Mouse (Mus musculus): ENCODE results near the gene Btaf1. TPM values are rescaled to one million over a fixed set of nuclear protein-coding genes. Genes with fewer than 3 reads are reported as not detected.
"Not testable (repeated sequence)": the region's sequence is repeated elsewhere in the genome, so short reads cannot be mapped to it uniquely, and the experiment has no call there.

The Btaf1 gene
- polyA plus RNA-seq, 1 experiment from 2014 or later = 16.2 TPM

- Histone ChIP-seq H3K9me3 (replicated peaks) (no peaks in the 10 kb centered on the region), H3K4me1 (peaks cover 9% of the 10 kb centered on the region), H3K27me3 (ENCODE audit: low read depth, poor library complexity, severe bottlenecking) (no peaks in the 10 kb centered on the region), H3K36me3 (peaks cover 11% of the 10 kb centered on the region; the same call in 1 of the 2 replicates), H3K4me3 (no peak overlapping the region), H3K27ac (no peak overlapping the region)
- DNase-seq (ENCODE audit: low spot score) = no peak
These were observed 6.2 kb downstream of the Btaf1 start for GRCm38 (mm10) chr19:36932097-36932496.

DNA sequence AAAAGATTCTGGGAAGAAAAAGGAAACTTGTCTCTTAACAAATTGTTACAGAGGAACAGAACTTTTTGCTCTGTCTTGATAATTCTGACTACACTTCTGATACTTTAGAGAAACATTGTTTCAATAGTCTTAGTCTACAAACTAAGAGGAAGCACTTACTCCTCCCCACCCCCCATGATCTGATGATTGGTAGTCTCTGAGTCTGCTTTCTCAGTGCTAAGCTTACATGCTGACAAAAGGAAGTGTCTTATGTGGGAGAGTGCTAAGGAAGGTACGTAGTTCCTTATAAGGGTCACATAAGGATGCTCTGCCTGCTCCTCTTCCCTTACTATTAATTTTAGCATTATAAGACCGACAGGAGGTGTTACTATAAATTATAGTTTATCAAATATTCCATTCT is 6.7 kb downstream of the Btaf1 start:
- 98% methylated on average over 2 of the region's 2 CpGs for WGBS
- DNase-seq (ENCODE audit: low spot score) = no peak
- Histone ChIP-seq H3K4me3 (no peak overlapping the region), H3K27ac (no peak overlapping the region), H3K4me1 (peaks cover 4% of the 10 kb centered on the region), H3K27me3 (ENCODE audit: low read depth, poor library complexity, severe bottlenecking) (no peaks in the 10 kb centered on the region), H3K9me3 (replicated peaks) (no peaks in the 10 kb centered on the region), H3K36me3 (peaks cover 11% of the 10 kb centered on the region; the same call in 1 of the 2 replicates)

DNA sequence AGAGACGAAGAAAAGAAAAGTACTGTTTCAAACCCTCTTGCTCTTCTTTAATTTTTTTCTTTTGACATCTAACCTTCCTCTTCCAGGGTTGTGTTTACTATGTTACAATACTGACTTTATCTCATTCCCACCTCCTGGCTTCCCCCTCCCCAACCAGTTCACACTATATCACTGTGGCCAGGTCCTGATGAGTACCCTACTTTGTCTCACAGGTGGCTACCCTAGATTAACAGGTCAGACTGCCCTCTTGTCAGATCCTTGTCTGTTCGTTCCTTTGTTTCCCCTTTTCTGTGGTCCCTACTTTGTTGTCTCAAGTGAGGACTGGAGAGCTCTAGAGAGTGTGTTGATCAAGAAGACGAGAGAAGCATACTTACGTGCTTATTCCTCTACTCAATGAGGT is 10.4 kb downstream of the Btaf1 start:
- H3K27me3 ChIP-seq (ENCODE audit: low read depth, poor library complexity, severe bottlenecking) = no peaks in the 10 kb centered on the region
- no peak overlapping the region for H3K4me3 ChIP-seq
- DNase-seq (ENCODE audit: low spot score) = no peak
- peaks cover 9% of the 10 kb centered on the region; the same call in 1 of the 2 replicates for H3K36me3 ChIP-seq
- no peaks in the 10 kb centered on the region for H3K4me1 ChIP-seq
- 94% methylated on average over 4 of the region's 4 CpGs for WGBS
- H3K9me3 ChIP-seq (replicated peaks) = no peaks in the 10 kb centered on the region
- no peak overlapping the region for H3K27ac ChIP-seq

DNA sequence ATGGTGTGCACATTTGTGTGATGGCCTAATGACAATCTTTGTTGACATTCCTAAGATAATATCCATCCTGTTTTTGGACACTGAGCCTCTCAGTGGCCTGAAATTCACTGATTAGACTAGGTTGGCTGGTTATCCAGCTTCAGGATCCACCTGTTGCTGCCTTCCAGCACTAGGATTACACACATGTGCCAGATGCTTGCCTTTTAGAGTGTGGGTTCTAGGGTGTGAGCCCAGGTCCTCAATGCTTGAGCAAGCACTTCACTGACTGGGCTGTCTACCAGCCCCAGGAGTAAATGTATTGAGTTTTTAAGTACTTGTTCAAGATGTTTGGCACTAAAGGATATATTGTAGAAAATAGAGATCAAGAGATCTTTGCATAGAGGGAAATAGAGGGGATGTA is 12.1 kb downstream of the Btaf1 start:
- Histone ChIP-seq H3K36me3 (peaks cover 9% of the 10 kb centered on the region; the same call in 1 of the 2 replicates), H3K27ac (no peak overlapping the region), H3K27me3 (ENCODE audit: low read depth, poor library complexity, severe bottlenecking) (no peaks in the 10 kb centered on the region), H3K4me1 (no peaks in the 10 kb centered on the region), H3K9me3 (replicated peaks) (no peaks in the 10 kb centered on the region), H3K4me3 (no peak overlapping the region)
- DNase-seq (ENCODE audit: low spot score) = no peak

GRCm38 (mm10) chr19:36940064-36940463 is 14.2 kb downstream of the Btaf1 start:
- no peak overlapping the region for H3K27ac ChIP-seq
- WGBS = 84% methylated on average over 1 of the region's 1 CpGs
- no peak for DNase-seq (ENCODE audit: low spot score)
- no peaks in the 10 kb centered on the region for H3K4me1 ChIP-seq
- no peaks in the 10 kb centered on the region for H3K27me3 ChIP-seq (ENCODE audit: low read depth, poor library complexity, severe bottlenecking)
- H3K4me3 ChIP-seq = no peak overlapping the region
- peaks cover 13% of the 10 kb centered on the region for H3K36me3 ChIP-seq
- H3K9me3 ChIP-seq (replicated peaks) = no peaks in the 10 kb centered on the region

- Histone ChIP-seq H3K9me3 (replicated peaks) (no peaks in the 10 kb centered on the region), H3K27ac (no peak overlapping the region), H3K4me3 (no peak overlapping the region), H3K27me3 (ENCODE audit: low read depth, poor library complexity, severe bottlenecking) (no peaks in the 10 kb centered on the region), H3K4me1 (no peaks in the 10 kb centered on the region), H3K36me3 (peaks cover 23% of the 10 kb centered on the region)
- 84% methylated on average over 4 of the region's 4 CpGs for WGBS
- no peak for DNase-seq (ENCODE audit: low spot score)
These were observed 27.8 kb downstream of the Btaf1 start for GRCm38 (mm10) chr19:36953637-36954206.

DNA sequence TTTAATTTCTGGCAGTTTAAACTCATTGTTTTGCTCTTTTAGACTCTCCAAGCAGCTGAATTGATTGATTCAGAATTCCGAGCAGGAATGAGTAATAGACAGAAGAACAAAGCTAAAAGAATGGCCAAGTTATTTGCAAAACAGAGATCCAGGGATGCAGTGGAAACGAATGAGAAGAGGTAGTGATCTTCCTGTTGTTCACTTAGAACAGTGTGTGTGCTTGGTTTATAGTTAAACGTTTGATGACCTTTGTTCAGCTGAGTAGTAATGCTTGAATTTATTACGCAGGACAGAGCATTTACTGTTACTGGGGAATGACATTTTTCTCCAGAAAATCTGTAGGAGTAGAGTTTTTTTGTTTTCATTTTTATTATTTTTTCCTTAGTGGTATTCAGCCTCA is 32.5 kb downstream of the Btaf1 start:
- H3K9me3 ChIP-seq (replicated peaks) = no peaks in the 10 kb centered on the region
- no peaks in the 10 kb centered on the region for H3K27me3 ChIP-seq (ENCODE audit: low read depth, poor library complexity, severe bottlenecking)
- H3K27ac ChIP-seq = no peak overlapping the region
- H3K36me3 ChIP-seq = peaks cover 57% of the 10 kb centered on the region
- H3K4me1 ChIP-seq = no peaks in the 10 kb centered on the region
- DNase-seq (ENCODE audit: low spot score) = no peak
- H3K4me3 ChIP-seq = no peak overlapping the region
- WGBS = 89% methylated on average over 4 of the region's 4 CpGs

DNA sequence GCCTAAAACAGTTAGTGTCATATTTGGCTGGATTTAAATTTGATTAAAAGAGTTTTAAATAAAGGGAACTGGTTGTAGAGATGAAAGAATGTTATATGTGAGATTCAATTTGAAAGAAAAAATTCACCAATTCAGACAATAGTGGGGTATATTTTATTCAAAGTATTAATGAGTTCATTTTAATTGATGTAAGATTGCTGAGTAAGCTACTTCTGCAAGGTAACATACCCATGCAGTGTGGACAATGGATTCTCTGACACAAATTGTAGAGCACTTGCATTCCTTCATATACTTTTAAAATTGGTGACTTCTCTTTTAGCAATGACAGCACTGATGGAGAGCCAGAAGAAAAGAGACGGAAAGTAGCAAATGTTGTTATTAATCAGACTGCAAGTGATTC is 35.4 kb downstream of the Btaf1 start:
- Histone ChIP-seq H3K4me1 (no peaks in the 10 kb centered on the region), H3K9me3 (replicated peaks) (no peaks in the 10 kb centered on the region), H3K27me3 (ENCODE audit: low read depth, poor library complexity, severe bottlenecking) (no peaks in the 10 kb centered on the region), H3K36me3 (peaks cover 77% of the 10 kb centered on the region), H3K4me3 (no peak overlapping the region), H3K27ac (no peak overlapping the region)
- WGBS = 92% methylated on average over 1 of the region's 1 CpGs
- no peak for DNase-seq (ENCODE audit: low spot score)

DNA sequence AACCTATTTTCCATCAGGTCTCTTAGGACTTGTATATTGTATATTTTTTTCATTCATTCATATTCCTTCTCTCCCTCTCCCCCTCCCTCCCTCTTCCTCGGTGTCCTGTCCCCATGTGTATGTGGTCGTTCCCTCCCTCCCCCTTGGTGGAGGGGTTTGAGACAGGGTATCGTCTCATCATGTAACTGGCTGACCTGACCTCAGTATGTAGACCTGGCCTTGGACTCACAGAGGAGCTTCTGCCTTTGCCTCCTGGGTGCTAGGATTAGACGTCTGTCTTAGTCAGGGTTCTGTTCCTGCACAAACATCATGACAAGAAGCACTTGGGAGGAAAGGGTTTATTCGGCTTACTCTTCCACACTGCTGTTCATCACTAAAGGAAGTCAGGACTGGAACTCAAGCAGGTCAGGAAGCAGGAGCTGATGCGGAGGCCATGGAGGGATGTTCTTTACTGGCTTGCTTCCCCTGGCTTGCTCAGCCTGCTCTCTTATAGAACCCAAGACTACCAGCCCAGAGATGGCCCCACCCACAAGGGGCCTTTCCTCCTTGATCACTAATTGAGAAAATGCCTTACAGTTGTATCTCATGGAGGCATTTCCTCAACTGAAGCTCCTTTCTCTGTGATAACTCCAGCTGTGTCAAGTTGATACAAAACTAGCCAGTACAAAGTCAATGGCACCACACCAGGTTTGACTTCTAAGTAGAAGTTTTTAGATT is 36.8 kb downstream of the Btaf1 start:
- H3K9me3 ChIP-seq (replicated peaks); H3K4me3 ChIP-seq; H3K27me3 ChIP-seq (ENCODE audit: low read depth, poor library complexity, severe bottlenecking); H3K4me1 ChIP-seq; H3K27ac ChIP-seq; DNase-seq (ENCODE audit: low spot score): not testable (repeated sequence)
- 93% methylated on average over 6 of the region's 6 CpGs for WGBS
- H3K36me3 ChIP-seq = peaks cover 83% of the 10 kb centered on the region

- Histone ChIP-seq H3K4me3 (no peak overlapping the region), H3K27me3 (ENCODE audit: low read depth, poor library complexity, severe bottlenecking) (no peaks in the 10 kb centered on the region), H3K4me1 (no peaks in the 10 kb centered on the region), H3K27ac (no peak overlapping the region), H3K9me3 (replicated peaks) (no peaks in the 10 kb centered on the region), H3K36me3 (peaks cover 93% of the 10 kb centered on the region)
- 94% methylated on average over 5 of the region's 5 CpGs for WGBS
- no peak for DNase-seq (ENCODE audit: low spot score)
These were observed 78.7 kb downstream of the Btaf1 start for GRCm38 (mm10) chr19:37004557-37004956.

- Histone ChIP-seq H3K4me3 (no peak overlapping the region), H3K27ac (no peak overlapping the region), H3K9me3 (replicated peaks) (no peaks in the 10 kb centered on the region), H3K4me1 (no peaks in the 10 kb centered on the region), H3K36me3 (peaks cover 98% of the 10 kb centered on the region), H3K27me3 (ENCODE audit: low read depth, poor library complexity, severe bottlenecking) (no peaks in the 10 kb centered on the region)
- WGBS = 96% methylated on average over 3 of the region's 3 CpGs
- no peak for DNase-seq (ENCODE audit: low spot score)
These were observed 84.0 kb downstream of the Btaf1 start for GRCm38 (mm10) chr19:37009878-37010281.

DNA sequence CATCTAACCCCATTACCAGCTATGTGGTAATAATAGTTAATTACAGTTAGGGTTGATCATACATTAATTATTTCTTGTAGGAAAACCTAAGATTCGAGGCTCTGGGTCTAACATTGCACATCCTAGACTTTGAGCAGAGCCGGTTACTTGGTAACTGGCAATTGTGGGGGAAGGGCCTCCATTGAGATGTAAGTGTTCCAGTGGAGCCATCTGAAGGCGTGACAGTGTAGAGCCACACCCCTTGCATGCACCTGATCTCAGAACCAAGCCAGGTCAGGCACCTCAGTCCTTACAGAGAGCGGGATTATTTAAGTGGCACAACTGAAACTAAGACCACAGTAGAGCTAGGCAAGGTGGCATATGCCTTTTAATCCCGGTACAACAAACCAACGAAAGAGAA is 87.6 kb downstream of the Btaf1 start:
- WGBS = 97% methylated on average over 6 of the region's 6 CpGs

GRCm38 (mm10) chr19:37014173-37014939 is 88.5 kb downstream of the Btaf1 start:
- peaks cover 56% of the 10 kb centered on the region for H3K36me3 ChIP-seq
- H3K4me1 ChIP-seq = peaks cover 11% of the 10 kb centered on the region
- no peak for DNase-seq (ENCODE audit: low spot score)
- no peak overlapping the region for H3K4me3 ChIP-seq
- no peaks in the 10 kb centered on the region for H3K27me3 ChIP-seq (ENCODE audit: low read depth, poor library complexity, severe bottlenecking)
- no peaks in the 10 kb centered on the region for H3K9me3 ChIP-seq (replicated peaks)
- 79% methylated on average over 8 of the region's 8 CpGs for WGBS
- H3K27ac ChIP-seq = no peak overlapping the region

More for the DNA sequence above, 87.6 kb downstream of the Btaf1 start:
- Histone ChIP-seq H3K27me3 (ENCODE audit: low read depth, poor library complexity, severe bottlenecking) (no peaks in the 10 kb centered on the region), H3K27ac (no peak overlapping the region), H3K9me3 (replicated peaks) (no peaks in the 10 kb centered on the region), H3K4me3 (no peak overlapping the region), H3K36me3 (peaks cover 64% of the 10 kb centered on the region), H3K4me1 (peaks cover 5% of the 10 kb centered on the region)
- no peak for DNase-seq (ENCODE audit: low spot score)

Data from limb, embryonic 10.5 days (tissue).